Mouse (Mus musculus) bone marrow, adult 2 months (tissue): ENCODE results near the gene Abcf2.

ENCODE experiments used
- CTCF ChIP-seq: fragments of 200-500 bp; IDR thresholded peaks from 2 replicates; pipeline ENCODE4 v1.5.1; 2011; ENCODE audit warnings: low read length, control low read depth; ENCODE audit not compliant: control insufficient read depth, insufficient read depth
- POLR2A ChIP-seq: fragments of 200-500 bp; IDR thresholded peaks from 2 replicates; pipeline ENCODE4 v1.6.1; 2011; ENCODE audit warnings: low read depth, mild to moderate bottlenecking, control low read depth, low read length, borderline replicate concordance; ENCODE audit not compliant: control insufficient read depth

- TF ChIP-seq CTCF (no peak), POLR2A (no peak)
Observed at GRCm38 (mm10) chr5:24612302-24612649, 35.0 kb upstream of the Abcf2 start.
